Mouse (Mus musculus) layer of hippocampus, postnatal 14 days (tissue): ENCODE results near the gene Hddc2. TPM values are rescaled to one million over a fixed set of nuclear protein-coding genes. Genes with fewer than 3 reads are reported as not detected.
"Not testable (repeated sequence)": the region's sequence is repeated elsewhere in the genome, so short reads cannot be mapped to it uniquely, and the experiment has no call there.

Source experiments
- DNase-seq, 2 experiments: peaks; one replicate each; pipeline ENCODE4 v3.0.0; 2021 to 2022; ENCODE audit warnings: low spot score in 2 of 2, mixed read lengths in 1 of 2
- total RNA-seq, 2 experiments: library from RNA; stranded (reverse); gene quantifications; 2 replicates each; pipeline ENCODE4 v1.2.3; 2021

Gene Hddc2
- total RNA-seq, 2 experiments from 2014 or later = 29.8 to 30.9 TPM

- DNase-seq = no peak
Observed at GRCm38 (mm10) chr10:31352845-31353427, 39.8 kb downstream of the Hddc2 start.

GRCm38 (mm10) chr10:31354141-31354540, 41.0 kb downstream of the Hddc2 start:
- DNase-seq = no peak

GRCm38 (mm10) chr10:31354886-31355461, 41.8 kb downstream of the Hddc2 start:
- no peak for DNase-seq

- DNase-seq = no peak
Observed at GRCm38 (mm10) chr10:31359749-31360148, 46.6 kb downstream of the Hddc2 start.

- not testable (repeated sequence) for DNase-seq
Observed at GRCm38 (mm10) chr10:31370200-31370599, 57.0 kb downstream of the Hddc2 start.

Other genes with a start within 250 kb of the Hddc2 start
- 10 to 100 TPM; 21.7 to 24.7 TPM for gene Tpd52l1, start 132.6 kb downstream of the Hddc2 start, total RNA-seq